Mouse (Mus musculus) hematopoietic stem cell, adult 5-6 weeks (primary cell): ENCODE data around the gene BC053393. TPM values are rescaled to one million over a fixed set of nuclear protein-coding genes. Genes with fewer than 3 reads are reported as not detected.
A peak's percentile ranks its signal among the peaks of the same experiment; 100 is the strongest.
"Not testable (repeated sequence)": the region's sequence is repeated elsewhere in the genome, so short reads cannot be mapped to it uniquely, and the experiment has no call there.

ENCODE experiments used
- ATAC-seq, 2 experiments: fragments of 125-278 bp in 1 of 2; replicated peaks in 1 of 2; 2 replicates each; pipeline ENCODE4 v1.8.0; 2016 to 2017; ENCODE audit warnings: inconsistent platforms in 2 of 2, mild to moderate bottlenecking in 2 of 2, moderate number of reproducible peaks in 2 of 2, low read depth in 1 of 2, moderate TSS enrichment in 1 of 2; ENCODE audit not compliant: low FRiP score in 2 of 2, poor library complexity in 2 of 2, severe bottlenecking in 2 of 2, insufficient read depth in 1 of 2, low TSS enrichment in 1 of 2
- total RNA-seq: library from RNA; stranded (forward); fragments of 172-1452, 232-1000 nt; gene quantifications from 2 replicates; pipeline ENCODE4 v1.2.3, GENCODE M21; 2017

The BC053393 gene
- total RNA-seq, 1 experiment from 2014 or later = not detected

DNA sequence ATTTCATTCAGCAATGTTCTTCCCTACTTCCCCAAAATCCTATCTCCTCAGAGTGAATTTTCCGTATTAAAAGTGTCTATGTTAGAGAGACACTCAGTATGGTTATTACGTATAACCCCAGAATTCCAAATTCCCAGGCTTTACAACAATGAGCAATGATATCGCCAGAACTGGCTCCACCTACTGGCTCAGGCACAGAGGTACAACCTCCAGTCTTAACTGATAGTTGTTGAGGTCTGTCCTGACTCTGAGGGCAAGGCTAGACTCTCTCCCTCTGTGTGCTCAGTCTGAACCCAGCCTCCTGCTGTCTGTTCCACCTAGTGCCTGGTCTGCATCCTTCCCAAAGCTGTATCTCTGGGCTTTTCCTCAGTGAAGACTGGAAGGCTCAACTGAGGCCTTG is 60.3 kb downstream of the BC053393 start:
- peak; percentile 87 to 89 for ATAC-seq

DNA sequence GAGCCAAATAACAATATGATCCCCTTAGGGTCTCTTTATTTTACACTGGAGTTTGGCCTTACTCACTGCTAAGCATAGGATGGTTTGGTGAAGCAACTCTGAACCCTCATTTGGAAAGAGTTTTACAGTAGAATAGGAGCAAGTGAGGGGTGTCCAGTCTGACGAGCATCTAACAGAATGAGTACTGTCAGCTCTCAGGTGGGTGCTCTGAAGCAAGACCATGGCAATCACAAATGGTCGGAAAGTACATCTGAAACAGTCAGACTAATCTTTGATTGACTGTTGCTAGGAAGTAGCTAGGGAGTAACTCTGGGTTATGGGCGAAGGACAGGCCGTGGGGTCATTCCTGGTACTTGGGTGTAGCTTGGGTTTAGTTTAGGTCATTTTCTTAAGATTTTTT is 64.2 kb downstream of the BC053393 start:
- ATAC-seq = not testable (repeated sequence)

DNA sequence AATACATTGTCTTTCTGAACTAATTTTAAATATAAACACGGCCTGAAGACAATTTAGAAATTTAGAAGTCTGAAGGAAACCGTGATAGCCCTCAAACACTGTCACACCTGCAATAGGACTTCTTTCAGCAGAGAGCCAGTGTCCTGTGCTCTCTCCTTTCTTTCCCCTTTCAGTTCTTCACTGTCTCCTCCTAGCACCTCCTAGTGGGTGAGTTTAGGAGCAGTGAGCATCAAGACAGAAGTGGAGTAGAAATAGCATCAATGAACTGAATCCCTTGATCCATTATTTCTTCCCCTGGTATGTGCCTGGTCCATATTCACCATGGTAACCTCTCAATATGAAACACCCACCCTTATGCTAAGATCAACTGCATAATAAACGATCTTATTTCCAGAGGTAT is 65.2 kb downstream of the BC053393 start:
- ATAC-seq = no peak

Other genes with a start within 250 kb of the BC053393 start
- gene Itk, start 182.0 kb upstream of the BC053393 start, total RNA-seq = 2.9 and 6.0 TPM in 2 replicates
- gene Fam71b, start 175.0 kb upstream of the BC053393 start, total RNA-seq = not detected in 2 replicates
- gene Med7, start 134.6 kb upstream of the BC053393 start, total RNA-seq = 35.3 and 36.8 TPM in 2 replicates
- gene Havcr2, start 116.6 kb upstream of the BC053393 start, total RNA-seq = 5.2 and 5.9 TPM in 2 replicates
- gene Gm12169, start 47.3 kb upstream of the BC053393 start, total RNA-seq = not detected in 2 replicates
- not detected in 2 replicates for gene Dppa1, start 57.7 kb downstream of the BC053393 start, total RNA-seq
- not detected in 2 replicates for gene Timd2, start 135.5 kb downstream of the BC053393 start, total RNA-seq
- not detected in 2 replicates for gene Havcr1, start 163.5 kb downstream of the BC053393 start, total RNA-seq
- not detected in 2 replicates for gene Timd4, start 239.3 kb downstream of the BC053393 start, total RNA-seq